Mouse (Mus musculus) liver, adult 2 months (tissue): Measurements from ENCODE around the gene Trim27.

Source experiments
- CTCF ChIP-seq: fragments of 200-500 bp; IDR thresholded peaks from 2 replicates; pipeline ENCODE4 v1.5.1; 2011; ENCODE audit warnings: low read depth, low read length, control low read depth
- POLR2A ChIP-seq: fragments of 200-500 bp; IDR thresholded peaks from 2 replicates; pipeline ENCODE4 v1.6.1; 2011; ENCODE audit warnings: low read length, control low read depth; ENCODE audit not compliant: insufficient read depth; ENCODE audit errors: extremely low read depth

DNA sequence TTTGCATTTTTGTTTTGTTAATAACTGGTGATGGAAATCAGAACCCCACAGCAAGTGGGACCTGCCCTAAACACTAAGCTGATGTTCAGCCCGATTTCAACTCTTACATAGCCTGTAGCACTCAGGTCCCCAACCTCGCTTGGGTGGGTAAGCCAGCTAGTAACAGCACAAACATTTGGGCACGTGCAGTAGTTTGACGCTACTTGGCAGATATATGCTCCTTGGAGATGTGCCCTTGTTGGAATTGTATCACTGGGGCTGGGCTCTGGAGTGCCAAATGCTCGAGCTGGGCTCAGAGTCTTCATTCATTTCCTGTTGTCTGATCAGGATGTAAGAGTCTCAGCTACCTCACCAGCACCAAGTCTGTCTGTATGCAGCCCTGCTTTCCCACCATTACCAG lies 16.7 kb upstream of the Trim27 start:
- TF ChIP-seq POLR2A = no peak
- TF ChIP-seq CTCF = no peak
